8 mouse cellular contexts compared by ENCODE assay signal in the genomic region with DNA sequence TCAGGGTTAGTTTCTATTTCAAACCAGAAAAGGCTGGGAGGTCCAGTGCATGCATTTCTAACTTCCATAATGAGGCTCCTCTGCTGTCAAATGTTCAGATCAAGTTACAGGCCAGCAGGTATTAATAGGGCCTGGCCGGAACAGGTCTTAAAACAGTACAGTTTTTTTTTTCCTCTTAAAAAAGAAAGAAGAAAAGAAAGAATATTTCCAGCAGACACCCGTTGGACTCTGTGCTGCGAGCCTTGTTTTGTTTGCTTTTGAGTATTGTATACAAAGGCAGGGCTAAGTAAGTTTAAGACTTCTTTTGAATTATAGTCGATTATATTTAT. TPM values are rescaled to one million over a fixed set of nuclear protein-coding genes. Genes with fewer than 3 reads are reported as not detected.
DNase-seq lines count a peak whose midpoint lies in the region; ATAC-seq and TF ChIP-seq lines count a peak whose summit lies in the region.

No protein-coding gene starts in this region.

- TF ChIP-seq CTCF in embryonic fibroblast, embryonic 13.5 days (IDR thresholded peaks at IDR 0.05; ENCODE audit: borderline replicate concordance, insufficient read depth, low read length), result no peak

- WGBS in kidney, embryonic 16.5 days, result 14% methylated on average over 4 of the region's 4 CpGs
- 16% methylated on average over 4 of the region's 4 CpGs for WGBS in intestine, embryonic 16.5 days
- 14% methylated on average over 4 of the region's 4 CpGs for WGBS in neural tube, embryonic 12.5 days

- no peak for ATAC-seq in kidney, embryonic 16.5 days (ENCODE audit: low FRiP score, low TSS enrichment)
- no peak for ATAC-seq in intestine, embryonic 16.5 days
- ATAC-seq in neural tube, embryonic 12.5 days (ENCODE audit: low FRiP score, low read depth), result no peak

- no peak for TF ChIP-seq POLR2A in embryonic fibroblast, embryonic 13.5 days (IDR thresholded peaks at IDR 0.05; ENCODE audit: low read depth, low read length)

- H3K9me3 ChIP-seq in kidney, embryonic 16.5 days (ENCODE audit: low read length), result no peaks in the 10 kb centered on the region
- no peaks in the 10 kb centered on the region for H3K9me3 ChIP-seq in intestine, embryonic 16.5 days (ENCODE audit: control insufficient read depth, low read length)
- no peaks in the 10 kb centered on the region for H3K9me3 ChIP-seq in neural tube, embryonic 12.5 days

- peak overlapping the region; percentile 83 for H3K4me3 ChIP-seq in kidney, embryonic 16.5 days (ENCODE audit: low read length)
- peak overlapping the region; percentile 90 for H3K4me3 ChIP-seq in embryonic fibroblast, embryonic 13.5 days (ENCODE audit: insufficient read depth, low read length)
- peak overlapping the region; percentile 90 for H3K4me3 ChIP-seq in intestine, embryonic 16.5 days (ENCODE audit: low read length)
- H3K4me3 ChIP-seq in neural tube, embryonic 12.5 days, result peak overlapping the region; percentile 98

- no peaks in the 10 kb centered on the region for H3K27me3 ChIP-seq in kidney, embryonic 16.5 days (ENCODE audit: insufficient read depth, low read length)
- no peaks in the 10 kb centered on the region for H3K27me3 ChIP-seq in intestine, embryonic 16.5 days (replicated peaks; ENCODE audit: control insufficient read depth, insufficient read depth, low read length)
- no peaks in the 10 kb centered on the region for H3K27me3 ChIP-seq in neural tube, embryonic 12.5 days (replicated peaks)

- peak overlapping the region; percentile 99 for H3K27ac ChIP-seq in kidney, embryonic 16.5 days (ENCODE audit: low read length)
- H3K27ac ChIP-seq in embryonic fibroblast, embryonic 13.5 days (ENCODE audit: insufficient read depth, low read length), result no peak overlapping the region
- H3K27ac ChIP-seq in intestine, embryonic 16.5 days (ENCODE audit: low read length), result peak overlapping the region; percentile 98
- H3K27ac ChIP-seq in neural tube, embryonic 12.5 days, result peak overlapping the region; percentile 47; the same call in 1 of the 2 replicates

- no peaks in the 10 kb centered on the region for H3K36me3 ChIP-seq in kidney, embryonic 16.5 days (ENCODE audit: insufficient read depth, low read length)
- H3K36me3 ChIP-seq in intestine, embryonic 16.5 days (ENCODE audit: control insufficient read depth, insufficient read depth, low read length), result no peaks in the 10 kb centered on the region
- H3K36me3 ChIP-seq in neural tube, embryonic 12.5 days, result no peaks in the 10 kb centered on the region

- peaks cover 69% of the 10 kb centered on the region for H3K4me1 ChIP-seq in kidney, embryonic 16.5 days (ENCODE audit: insufficient read depth, low read length)
- peaks cover 13% of the 10 kb centered on the region for H3K4me1 ChIP-seq in embryonic fibroblast, embryonic 13.5 days (ENCODE audit: control insufficient read depth, insufficient read depth, low read length)
- H3K4me1 ChIP-seq in intestine, embryonic 16.5 days (ENCODE audit: control insufficient read depth, insufficient read depth, low read length), result peaks cover 69% of the 10 kb centered on the region
- H3K4me1 ChIP-seq in neural tube, embryonic 12.5 days, result peaks cover 66% of the 10 kb centered on the region

- DNase-seq in kidney, postnatal 14 days, result no peak
- DNase-seq in cerebellum, adult 18-20 months, result no peak
- no peak for DNase-seq in left cerebral cortex, adult 18-20 months (ENCODE audit: low spot score in 2 of 2)
- DNase-seq in left cerebral cortex, postnatal 25 days (ENCODE audit: low spot score in 2 of 2), result no peak

- intact Hi-C loops in left cerebral cortex, postnatal 25 days (cut with DNase I), result loop anchor here (5.0 kb wide), 2 partner anchors 34 to 84 kb away; a partner anchor contains a TSS

- H3K4me2 ChIP-seq in kidney, embryonic 16.5 days (replicated peaks; ENCODE audit: low read depth, low read length), result peak overlapping the region; percentile 86
- H3K4me2 ChIP-seq in intestine, embryonic 16.5 days (ENCODE audit: low read depth, low read length), result peak overlapping the region; percentile 90
- peak overlapping the region; percentile 75 for H3K4me2 ChIP-seq in neural tube, embryonic 12.5 days (replicated peaks)

- peak overlapping the region; percentile 98 for H3K9ac ChIP-seq in kidney, embryonic 16.5 days (replicated peaks; ENCODE audit: low read length)
- peak overlapping the region; percentile 98 for H3K9ac ChIP-seq in intestine, embryonic 16.5 days (ENCODE audit: low read depth, low read length)
- peak overlapping the region; percentile 100 for H3K9ac ChIP-seq in neural tube, embryonic 12.5 days

RNA-seq across cellular contexts. Expression of a gene that starts 2.9 kb away (rescaled TPM):
- polyA plus RNA-seq in kidney, embryonic 16.5 days (2015; fragmentation: Nextera tagmentation; extraction: Ambion mirVana), result 30.3 and 30.4 TPM in 2 replicates
- polyA plus RNA-seq in embryonic fibroblast, embryonic 13.5 days (2011; ENCODE audit: insufficient read length, low read depth, missing spikeins), result 75.5 and 84.6 TPM in 2 replicates
- polyA plus RNA-seq in intestine, embryonic 16.5 days (2015; fragmentation: Nextera tagmentation; extraction: Ambion mirVana), result 14.4 and 16.2 TPM in 2 replicates
- 89.7 and 106 TPM in 2 replicates for polyA plus RNA-seq in neural tube, embryonic 12.5 days (2016; fragmentation: Nextera tagmentation; extraction: Ambion mirVana)
- 100 to 1,000 TPM; 259 to 266 TPM for total RNA-seq in left cerebral cortex, adult 18-20 months (2021)
- total RNA-seq in left cerebral cortex, postnatal 25 days (2021), result 100 to 1,000 TPM; 240 TPM

RNA-seq across cellular contexts. Expression of a gene that starts 58.4 kb away (rescaled TPM):
- 6.8 and 7.8 TPM in 2 replicates for polyA plus RNA-seq in kidney, embryonic 16.5 days (2015; fragmentation: Nextera tagmentation; extraction: Ambion mirVana)
- polyA plus RNA-seq in embryonic fibroblast, embryonic 13.5 days (2011; ENCODE audit: insufficient read length, low read depth, missing spikeins), result 1.1 and 1.5 TPM in 2 replicates
- polyA plus RNA-seq in intestine, embryonic 16.5 days (2015; fragmentation: Nextera tagmentation; extraction: Ambion mirVana), result 4.0 and 5.0 TPM in 2 replicates
- 13.7 and 14.9 TPM in 2 replicates for polyA plus RNA-seq in neural tube, embryonic 12.5 days (2016; fragmentation: Nextera tagmentation; extraction: Ambion mirVana)
- 10 to 100 TPM; 27.1 to 32.4 TPM for total RNA-seq in left cerebral cortex, adult 18-20 months (2021)
- 10 to 100 TPM; 27.6 to 28.0 TPM for total RNA-seq in left cerebral cortex, postnatal 25 days (2021)
